Mouse (Mus musculus): ENCODE measurements around the gene Ppargc1a. TPM values are rescaled to one million over a fixed set of nuclear protein-coding genes. Genes with fewer than 3 reads are reported as not detected.

The Ppargc1a gene
- polyA plus RNA-seq, 1 experiment = not detected

GRCm38 (mm10) chr5:51565672-51566071, 1.9 kb downstream of the Ppargc1a start:
- TF ChIP-seq GATA1 (IDR thresholded peaks at IDR 0.05; ENCODE audit: low read length) = no peak

GRCm38 (mm10) chr5:51565038-51565437, 2.5 kb downstream of the Ppargc1a start:
- TF ChIP-seq GATA1 (IDR thresholded peaks at IDR 0.05; ENCODE audit: low read length) = no peak

DNA sequence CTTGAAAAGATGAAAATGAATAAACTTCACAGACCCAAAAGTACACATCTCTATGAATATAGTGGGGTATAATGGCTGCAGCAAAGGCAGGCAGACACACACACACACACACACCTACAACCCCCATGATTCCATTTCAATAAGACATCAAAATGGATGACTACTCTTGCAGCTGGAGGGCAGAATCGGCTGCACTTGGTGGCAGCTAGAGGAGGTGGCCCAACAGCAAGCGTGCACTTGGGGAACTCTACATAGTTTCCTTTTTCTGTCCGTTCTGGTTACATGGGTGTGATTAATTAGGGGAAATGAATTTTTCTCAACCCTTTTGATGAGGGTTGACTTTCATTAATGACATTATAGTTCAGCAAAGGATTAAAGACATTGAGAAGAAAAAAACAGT, 4.0 kb downstream of the Ppargc1a start:
- TF ChIP-seq GATA1 (IDR thresholded peaks at IDR 0.05; ENCODE audit: low read length) = no peak

DNA sequence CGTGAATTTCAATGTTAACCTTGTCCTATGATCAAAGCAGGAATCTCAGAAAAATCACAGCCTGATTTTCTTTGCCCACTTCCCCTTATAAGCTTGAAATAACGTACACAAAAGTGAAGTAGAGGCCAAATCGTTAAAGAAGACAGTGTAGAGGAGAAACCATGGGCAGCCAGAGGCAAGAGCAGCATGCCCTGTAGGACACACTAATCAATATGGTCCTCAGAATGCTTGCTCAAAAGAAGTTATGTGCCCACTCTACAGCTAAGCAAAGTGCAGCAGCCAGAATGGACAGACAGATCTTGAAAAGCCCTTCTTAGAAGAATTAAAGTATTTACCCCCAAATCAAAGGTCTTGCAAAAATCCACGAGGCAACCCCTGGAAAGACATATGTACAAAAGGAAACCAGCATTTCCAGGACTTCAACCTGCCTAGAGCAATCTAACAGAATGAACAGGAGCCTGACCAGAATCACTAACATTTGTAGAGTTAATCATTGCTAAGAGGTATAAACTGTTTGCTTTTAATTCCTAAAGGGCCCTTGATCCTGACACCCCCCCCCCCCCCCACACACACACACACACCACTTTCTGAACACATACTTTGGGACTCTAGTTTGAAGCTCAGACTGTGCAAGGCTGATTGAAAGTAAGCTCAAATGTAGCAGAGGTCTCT, 9.8 kb downstream of the Ppargc1a start:
- TF ChIP-seq GATA1 (IDR thresholded peaks at IDR 0.05; ENCODE audit: low read length) = no peak

DNA sequence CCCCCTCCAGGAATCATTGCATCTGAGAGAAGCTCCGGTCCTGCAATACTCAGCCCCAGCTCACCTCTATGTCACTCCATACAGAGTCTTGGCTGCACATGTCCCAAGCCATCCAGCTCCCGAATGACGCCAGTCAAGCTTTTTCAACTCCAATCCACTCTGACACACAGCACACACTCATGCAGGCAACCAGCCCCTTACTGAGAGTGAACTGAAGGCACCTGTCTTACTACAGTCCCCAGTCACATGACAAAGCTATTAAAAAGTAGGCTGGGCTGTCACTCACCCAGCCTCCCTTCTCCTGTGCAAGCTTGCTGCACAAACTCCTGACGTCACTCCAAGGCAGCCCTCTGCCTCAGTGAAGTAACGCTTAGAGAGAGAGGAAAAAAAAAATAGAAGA, 13.9 kb downstream of the Ppargc1a start:
- TF ChIP-seq GATA1 (IDR thresholded peaks at IDR 0.05; ENCODE audit: low read length) = no peak

DNA sequence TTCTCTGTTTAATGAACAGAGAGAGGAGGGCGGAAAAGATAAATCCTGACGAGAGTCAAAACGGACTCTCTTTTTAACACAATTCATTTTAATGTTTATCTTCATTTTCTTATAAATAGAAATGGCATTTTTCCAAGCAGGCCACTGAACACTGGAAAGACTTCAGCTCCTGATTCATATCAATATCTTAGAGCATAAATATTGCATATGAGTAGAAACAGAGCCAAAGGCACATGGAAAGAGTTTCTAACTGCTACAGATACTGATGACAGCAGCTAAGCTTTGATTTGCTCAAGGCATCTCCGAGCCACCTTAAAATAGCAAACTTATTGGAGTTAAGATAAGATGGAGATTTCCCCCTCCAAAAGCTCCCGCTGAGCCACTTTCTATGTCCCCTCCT, 14.3 kb downstream of the Ppargc1a start:
- no peak for TF ChIP-seq GATA1 (IDR thresholded peaks at IDR 0.05; ENCODE audit: low read length)

GRCm38 (mm10) chr5:51552483-51553091, 14.9 kb downstream of the Ppargc1a start:
- no peak for TF ChIP-seq GATA1 (IDR thresholded peaks at IDR 0.05; ENCODE audit: low read length)

- TF ChIP-seq GATA1 (IDR thresholded peaks at IDR 0.05; ENCODE audit: low read length) = no peak
Measured at GRCm38 (mm10) chr5:51551852-51552482, 15.6 kb downstream of the Ppargc1a start.

GRCm38 (mm10) chr5:51547442-51548035, 20.0 kb downstream of the Ppargc1a start:
- TF ChIP-seq GATA1 (IDR thresholded peaks at IDR 0.05; ENCODE audit: low read length) = no peak

DNA sequence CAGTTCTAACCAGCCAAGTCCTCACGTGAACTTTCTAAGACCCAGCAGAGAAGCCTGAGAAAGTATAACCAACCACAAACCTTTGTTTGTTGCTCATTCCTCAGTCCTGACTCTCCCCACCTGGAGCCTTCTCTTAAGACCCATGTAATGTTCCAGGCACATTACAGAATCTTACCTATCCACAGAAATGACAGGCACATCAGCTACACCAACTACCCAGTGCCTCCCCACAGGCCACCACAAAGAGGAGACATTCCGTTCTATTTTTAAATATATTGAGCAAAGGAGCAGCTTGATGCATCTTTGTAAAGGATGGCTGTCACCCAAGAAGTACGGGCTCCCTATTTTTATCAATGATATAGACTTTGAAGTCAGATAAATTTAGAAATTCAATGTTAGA, 20.7 kb downstream of the Ppargc1a start:
- TF ChIP-seq GATA1 (IDR thresholded peaks at IDR 0.05; ENCODE audit: low read length) = no peak

DNA sequence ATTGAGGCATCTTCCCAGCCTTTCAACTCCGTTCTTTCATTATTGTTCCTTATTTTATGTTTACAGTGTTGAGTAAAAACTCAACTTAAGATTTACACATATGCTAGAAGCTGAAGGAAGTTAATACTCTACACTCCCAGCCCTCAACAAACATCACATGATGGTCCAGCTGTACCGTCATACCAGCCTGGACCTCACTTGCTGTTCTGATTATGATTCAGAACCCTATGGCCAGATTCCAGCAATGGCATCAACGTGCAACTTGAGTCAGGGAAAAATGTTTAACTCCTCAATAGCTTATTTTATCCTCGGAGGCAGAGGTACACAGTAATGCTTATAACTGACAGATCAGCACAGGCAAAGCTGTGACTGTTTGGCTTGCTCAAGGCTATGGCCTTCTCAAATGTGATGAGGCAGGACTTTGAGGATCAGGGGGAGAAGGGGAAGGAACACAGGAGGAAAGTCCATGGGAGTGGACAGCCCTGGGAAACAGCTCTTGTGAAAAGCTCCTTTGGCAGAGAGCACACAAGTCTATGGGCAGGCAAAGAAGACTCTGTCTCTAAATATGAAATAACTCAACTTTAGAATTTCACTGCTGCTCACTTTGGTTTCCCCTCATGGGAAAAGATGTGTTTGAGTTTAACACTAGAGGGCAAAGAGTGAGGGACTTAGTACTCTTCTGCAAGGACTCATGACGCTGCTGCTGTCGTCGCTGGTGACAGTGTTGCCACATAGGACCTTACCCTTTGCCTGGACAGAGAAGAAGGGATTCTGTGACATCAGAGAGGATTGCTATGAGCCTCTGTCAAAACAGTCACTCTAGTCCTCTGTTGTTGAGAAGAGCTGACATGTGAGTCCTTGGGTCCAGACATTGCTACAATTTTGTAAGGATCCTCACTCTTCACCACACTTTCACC, 22.1 kb downstream of the Ppargc1a start:
- TF ChIP-seq GATA1 (IDR thresholded peaks at IDR 0.05; ENCODE audit: low read length) = no peak

GRCm38 (mm10) chr5:51544141-51544735, 23.3 kb downstream of the Ppargc1a start:
- no peak for TF ChIP-seq GATA1 (IDR thresholded peaks at IDR 0.05; ENCODE audit: low read length)

DNA sequence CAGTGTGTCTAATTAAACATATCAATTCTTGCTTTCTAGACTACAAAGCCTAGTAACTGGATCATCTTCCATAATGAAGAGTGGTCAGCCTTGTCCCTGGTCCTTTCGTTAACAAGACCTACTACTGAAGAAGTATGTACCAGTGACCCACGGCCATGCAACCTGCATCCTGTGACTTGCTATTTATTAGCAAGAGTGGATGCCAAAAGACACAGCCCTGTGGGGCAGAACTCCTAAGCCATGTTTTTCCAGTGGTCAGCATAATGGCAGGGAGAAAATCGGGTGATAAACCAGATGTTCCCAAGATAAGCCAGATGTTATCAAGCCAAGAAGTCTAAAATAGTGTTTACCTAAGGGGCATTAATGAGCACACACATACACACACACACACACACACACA, 26.0 kb downstream of the Ppargc1a start:
- TF ChIP-seq GATA1 (IDR thresholded peaks at IDR 0.05; ENCODE audit: low read length) = no peak

GRCm38 (mm10) chr5:51540816-51541215, 26.7 kb downstream of the Ppargc1a start:
- TF ChIP-seq GATA1 (IDR thresholded peaks at IDR 0.05; ENCODE audit: low read length) = no peak

GRCm38 (mm10) chr5:51539563-51539962, 28.0 kb downstream of the Ppargc1a start:
- no peak for TF ChIP-seq GATA1 (IDR thresholded peaks at IDR 0.05; ENCODE audit: low read length)
